Mouse (Mus musculus): ENCODE results near the gene Fstl4.

- TF ChIP-seq POLR2A (IDR thresholded peaks at IDR 0.05; ENCODE audit: control insufficient read depth, extremely low read depth, insufficient read depth, low read length, poor library complexity) (no peak), CTCF (IDR thresholded peaks at IDR 0.05; ENCODE audit: borderline replicate concordance, control insufficient read depth, extremely low read depth, insufficient read depth, low read length, poor library complexity) (no peak)
These were observed 376.4 kb downstream of the Fstl4 start for GRCm38 (mm10) chr11:53140722-53141400.

All from thymus, adult 2 months (tissue).